Mouse (Mus musculus) testis, postnatal 10 days (tissue): Measurements from ENCODE around the gene Fndc7.
"Not testable (repeated sequence)": the region's sequence is repeated elsewhere in the genome, so short reads cannot be mapped to it uniquely, and the experiment has no call there.

Experiments
- DNase-seq: peaks from one replicate; pipeline ENCODE4 v3.0.0; 2021; ENCODE audit warnings: low spot score

Fndc7 gene

GRCm38 (mm10) chr3:108886934-108887617 lies 2.7 kb downstream of the Fndc7 start:
- DNase-seq, result no peak

GRCm38 (mm10) chr3:108885686-108886530 lies 3.9 kb downstream of the Fndc7 start:
- DNase-seq, result peak; percentile 56

- DNase-seq, result no peak
Measured at GRCm38 (mm10) chr3:108884706-108885289, 5.0 kb downstream of the Fndc7 start.

- no peak for DNase-seq
Measured at GRCm38 (mm10) chr3:108883067-108883466, 6.7 kb downstream of the Fndc7 start.

GRCm38 (mm10) chr3:108881873-108882272 lies 7.9 kb downstream of the Fndc7 start:
- DNase-seq, result not testable (repeated sequence)

- DNase-seq, result peak; percentile 49
Measured at GRCm38 (mm10) chr3:108880544-108881507, 9.0 kb downstream of the Fndc7 start.

- no peak for DNase-seq
Measured at GRCm38 (mm10) chr3:108879836-108880435, 9.9 kb downstream of the Fndc7 start.

- DNase-seq, result peak; percentile 52
Measured at GRCm38 (mm10) chr3:108879129-108879528, 10.7 kb downstream of the Fndc7 start.

GRCm38 (mm10) chr3:108870631-108871030 lies 19.2 kb downstream of the Fndc7 start:
- no peak for DNase-seq

- DNase-seq, result no peak
Measured at GRCm38 (mm10) chr3:108867449-108867848, 22.4 kb downstream of the Fndc7 start.

GRCm38 (mm10) chr3:108865676-108866075 lies 24.1 kb downstream of the Fndc7 start:
- no peak for DNase-seq

GRCm38 (mm10) chr3:108865129-108865528 lies 24.7 kb downstream of the Fndc7 start:
- no peak for DNase-seq

- DNase-seq, result no peak
Measured at GRCm38 (mm10) chr3:108863091-108863490, 26.7 kb downstream of the Fndc7 start.

- DNase-seq, result not testable (repeated sequence)
Measured at GRCm38 (mm10) chr3:108862282-108862681, 27.5 kb downstream of the Fndc7 start.

- no peak for DNase-seq
Measured at GRCm38 (mm10) chr3:108860786-108861185, 29.0 kb downstream of the Fndc7 start.

- peak; percentile 54 for DNase-seq
Measured at GRCm38 (mm10) chr3:108858231-108858770, 31.5 kb downstream of the Fndc7 start.

- no peak for DNase-seq
Measured at GRCm38 (mm10) chr3:108857714-108858113, 32.1 kb downstream of the Fndc7 start.

GRCm38 (mm10) chr3:108857124-108857470 lies 32.7 kb downstream of the Fndc7 start:
- no peak for DNase-seq

GRCm38 (mm10) chr3:108856386-108857123 lies 33.3 kb downstream of the Fndc7 start:
- no peak for DNase-seq

- DNase-seq, result peak; percentile 74
Measured at GRCm38 (mm10) chr3:108855864-108856263, 33.9 kb downstream of the Fndc7 start.
